Mouse (Mus musculus) megakaryocyte, embryonic 14.5 days (primary cell): ENCODE measurements around the gene Enpep. TPM values are rescaled to one million over a fixed set of nuclear protein-coding genes. Genes with fewer than 3 reads are reported as not detected.

ENCODE experiments used
- H3K27me3 ChIP-seq: replicated peaks from 2 replicates; pipeline ENCODE3; 2012; ENCODE audit warnings: inconsistent platforms
- H3K36me3 ChIP-seq: replicated peaks from 2 replicates; pipeline ENCODE3; 2012; ENCODE audit warnings: low read length, inconsistent platforms, mixed read lengths
- H3K4me1 ChIP-seq: 2 replicates; pipeline ENCODE4 v1.6.1; 2012; ENCODE audit warnings: inconsistent platforms
- H3K4me3 ChIP-seq: replicated peaks from 2 replicates; pipeline ENCODE3; 2012; ENCODE audit warnings: moderate library complexity, mild to moderate bottlenecking, inconsistent platforms
- H3K9me3 ChIP-seq: 2 replicates; pipeline ENCODE4 v1.6.1; 2012; ENCODE audit warnings: inconsistent platforms
- FLI1 ChIP-seq: IDR thresholded peaks from 2 replicates; pipeline ENCODE4 v1.6.1; 2012; ENCODE audit warnings: low read length, inconsistent platforms, mixed read lengths
- GATA1 ChIP-seq: IDR thresholded peaks from 3 replicates; pipeline ENCODE4 v1.6.1; 2012; ENCODE audit warnings: mixed read lengths, low read length, inconsistent platforms, borderline replicate concordance
- polyA plus RNA-seq: library from polyadenylated mRNA; stranded (reverse); fragments of >175 nt; gene quantifications from 2 replicates; pipeline ENCODE4 v1.2.3, GENCODE M21; 2012; ENCODE audit warnings: low replicate concordance; ENCODE audit not compliant: insufficient read depth

Enpep gene
- polyA plus RNA-seq, 1 experiment, result not detected

DNA sequence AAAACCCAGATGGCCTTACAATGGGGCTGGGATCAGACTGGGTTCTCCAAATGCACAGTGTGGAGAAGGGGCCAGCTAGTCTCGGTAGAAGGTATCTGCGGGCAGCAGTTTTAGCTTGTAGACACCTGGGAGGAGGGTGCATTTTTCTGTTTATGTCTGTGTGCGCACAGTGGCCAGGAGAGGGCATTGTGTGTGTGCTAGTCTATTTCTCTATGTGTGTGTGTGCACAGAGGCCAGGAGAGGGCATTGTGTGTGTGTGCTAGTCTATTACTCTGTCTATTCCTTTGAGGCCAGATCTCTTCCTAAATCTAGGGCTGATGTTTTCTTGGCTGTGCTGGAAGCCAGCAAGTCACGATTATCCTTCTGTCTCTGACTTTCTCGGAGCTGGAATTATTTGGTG is 74.0 kb downstream of the Enpep start:
- Histone ChIP-seq H3K9me3 (0 out of 2 replicates have a peak, but pooled peaks cover 6% of the 10 kb centered on the region), H3K27me3 (peaks cover 6% of the 10 kb centered on the region)
- no peak for TF ChIP-seq GATA1
- TF ChIP-seq FLI1, result no peak

DNA sequence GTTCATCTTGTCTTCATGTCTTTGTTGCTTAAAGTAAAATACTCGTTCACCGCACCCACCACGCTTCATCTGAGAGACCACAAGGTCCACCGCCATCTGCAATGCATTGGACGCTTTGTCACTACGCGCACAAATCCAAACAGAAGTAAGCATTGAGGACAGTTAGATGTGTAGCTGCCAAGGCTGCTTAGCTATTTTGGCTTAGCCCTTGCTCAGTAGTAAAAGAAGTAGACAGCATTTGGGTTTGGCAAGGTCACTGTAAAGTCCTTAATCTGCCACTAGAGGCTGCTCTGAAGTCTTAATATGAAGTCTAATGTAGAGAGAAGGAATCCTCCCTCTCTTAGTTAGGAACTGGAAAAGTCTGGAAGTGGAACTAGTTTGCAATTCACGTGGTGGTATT is 75.8 kb downstream of the Enpep start:
- TF ChIP-seq GATA1, result no peak
- H3K36me3 ChIP-seq, result no peaks in the 10 kb centered on the region
- 0 out of 2 replicates have a peak, but pooled peaks cover 6% of the 10 kb centered on the region for H3K9me3 ChIP-seq
- H3K4me3 ChIP-seq, result no peak overlapping the region
- peaks cover 2% of the 10 kb centered on the region; the same call in 1 of the 2 replicates for H3K4me1 ChIP-seq
- H3K27me3 ChIP-seq, result peaks cover 6% of the 10 kb centered on the region

More for the DNA sequence above, 74.0 kb downstream of the Enpep start:
- no peaks in the 10 kb centered on the region for H3K36me3 ChIP-seq
- H3K4me3 ChIP-seq, result no peak overlapping the region
- H3K4me1 ChIP-seq, result peaks cover 2% of the 10 kb centered on the region; the same call in 1 of the 2 replicates

DNA sequence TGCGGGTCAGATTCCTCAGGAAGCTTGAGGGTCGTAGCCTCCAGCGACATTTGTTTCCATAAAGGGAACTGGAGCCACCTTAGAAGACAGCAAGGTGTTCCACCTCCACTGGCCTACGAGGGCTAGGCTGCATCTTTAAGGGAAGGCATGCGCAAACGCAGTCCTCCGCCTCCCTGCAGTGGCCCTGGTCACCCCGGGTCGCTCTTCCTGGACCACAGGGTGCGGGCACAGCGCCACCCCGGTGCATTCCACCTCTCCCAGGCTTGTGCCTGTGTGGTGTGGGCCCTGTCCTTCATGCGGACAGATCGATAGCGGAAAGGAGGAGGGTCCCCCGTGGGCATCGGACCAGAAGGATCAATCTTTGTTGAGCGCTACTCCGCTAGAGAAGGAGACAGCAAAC is 76.2 kb downstream of the Enpep start:
- 0 out of 2 replicates have a peak, but pooled peaks cover 2% of the 10 kb centered on the region for H3K9me3 ChIP-seq
- H3K4me1 ChIP-seq, result peaks cover 2% of the 10 kb centered on the region; the same call in 1 of the 2 replicates
- TF ChIP-seq GATA1 (no peak), FLI1 (no peak)
- peak overlapping the region; percentile 48 for H3K4me3 ChIP-seq
- peaks cover 6% of the 10 kb centered on the region for H3K27me3 ChIP-seq
- no peaks in the 10 kb centered on the region for H3K36me3 ChIP-seq

DNA sequence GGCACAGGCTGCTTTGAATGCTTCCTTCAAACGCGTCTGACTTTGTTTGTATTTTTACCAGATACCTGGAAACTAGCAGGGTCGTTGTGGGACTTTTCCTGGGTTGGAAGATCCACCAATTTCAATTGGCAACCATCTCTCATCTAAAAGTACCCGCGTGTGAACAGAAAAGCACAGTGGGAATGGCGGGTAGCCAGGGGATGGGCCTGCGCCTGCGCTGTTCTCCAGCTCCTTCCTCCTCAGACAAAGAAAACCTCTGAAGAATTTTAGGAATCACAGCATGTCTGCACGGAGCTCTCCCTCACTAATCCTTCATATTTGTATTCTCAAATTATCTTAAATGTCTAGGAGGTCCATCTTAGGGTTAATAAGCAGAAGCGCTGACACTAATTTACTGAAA is 78.3 kb downstream of the Enpep start:
- no peak for TF ChIP-seq GATA1
- H3K36me3 ChIP-seq, result no peaks in the 10 kb centered on the region
- H3K4me3 ChIP-seq, result no peak overlapping the region
- H3K27me3 ChIP-seq, result peaks cover 6% of the 10 kb centered on the region
- H3K9me3 ChIP-seq, result 0 out of 2 replicates have a peak, but pooled peaks cover 2% of the 10 kb centered on the region
- peaks cover 2% of the 10 kb centered on the region; the same call in 1 of the 2 replicates for H3K4me1 ChIP-seq

DNA sequence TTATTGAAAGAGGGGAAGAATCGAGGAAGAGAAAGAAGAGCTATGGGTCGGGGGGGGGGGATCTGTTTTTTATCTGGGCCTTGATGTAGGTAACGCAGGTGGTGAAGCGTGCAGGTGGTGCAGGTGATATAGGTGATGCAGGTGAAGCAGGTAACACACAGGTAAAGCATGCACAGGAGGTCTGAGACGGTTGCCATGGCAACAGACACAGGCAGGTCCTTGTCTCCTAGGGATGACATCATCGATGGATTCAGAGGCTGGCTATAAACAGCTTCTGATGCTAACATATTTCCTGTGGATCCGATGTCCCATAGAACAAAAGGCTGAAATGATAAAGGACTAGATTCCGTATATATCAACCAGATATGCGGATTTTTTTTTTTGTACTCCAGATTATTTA is 81.5 kb downstream of the Enpep start:
- H3K9me3 ChIP-seq, result no peaks in the 10 kb centered on the region
- no peaks in the 10 kb centered on the region for H3K27me3 ChIP-seq
- H3K4me3 ChIP-seq, result no peak overlapping the region
- TF ChIP-seq FLI1, result no peak
- no peak for TF ChIP-seq GATA1
- H3K4me1 ChIP-seq, result no peaks in the 10 kb centered on the region
- no peaks in the 10 kb centered on the region for H3K36me3 ChIP-seq

DNA sequence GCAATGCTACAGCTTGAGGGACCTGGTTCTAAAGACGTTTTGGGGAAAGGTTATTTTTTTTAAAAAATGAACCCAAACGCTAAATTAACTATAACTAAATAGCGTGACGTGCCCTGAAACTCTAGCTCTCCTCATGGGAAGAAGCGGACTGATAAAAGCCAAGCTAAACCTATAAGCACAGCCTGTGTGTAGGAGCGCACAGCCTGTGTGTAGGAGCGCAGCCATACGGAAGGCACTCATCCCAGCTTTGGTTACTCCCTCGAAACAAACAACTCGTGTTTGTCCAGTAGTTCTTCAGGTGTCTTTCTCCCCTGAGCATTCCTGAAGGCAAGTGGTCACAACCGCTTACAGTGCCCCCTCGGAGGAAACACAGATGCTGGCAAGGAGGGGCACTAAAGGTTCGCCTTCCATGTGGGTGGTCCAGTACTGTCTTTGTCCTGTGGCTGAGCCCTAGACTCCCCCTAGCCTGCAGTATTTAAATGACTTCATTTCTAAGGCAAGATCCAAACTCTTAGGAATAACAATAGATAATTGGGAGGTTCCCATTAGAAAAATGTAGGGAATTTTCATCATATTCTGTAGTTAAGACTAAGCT is 93.8 kb downstream of the Enpep start:
- TF ChIP-seq FLI1 (no peak), GATA1 (no peak)
- Histone ChIP-seq H3K4me3 (no peak overlapping the region), H3K4me1 (no peaks in the 10 kb centered on the region), H3K36me3 (no peaks in the 10 kb centered on the region), H3K27me3 (peaks cover under 1% of the 10 kb centered on the region), H3K9me3 (peaks cover 3% of the 10 kb centered on the region; the same call in 1 of the 2 replicates)

DNA sequence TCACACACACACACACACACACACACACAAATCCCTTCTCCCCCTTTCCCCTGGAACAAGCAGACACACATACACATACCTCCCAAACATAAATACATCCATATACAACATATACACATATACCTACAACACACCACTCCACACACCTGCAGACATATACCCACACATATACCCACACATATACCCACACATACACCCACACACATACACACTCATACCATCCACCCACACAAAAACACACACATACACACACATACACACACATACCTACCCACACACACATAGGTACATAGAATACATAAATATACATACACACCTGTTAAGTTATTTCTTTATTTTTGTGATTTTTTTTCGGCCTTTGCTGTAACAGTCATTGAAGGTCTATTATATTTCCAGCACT is 94.5 kb downstream of the Enpep start:
- TF ChIP-seq GATA1 (no peak), FLI1 (no peak)

DNA sequence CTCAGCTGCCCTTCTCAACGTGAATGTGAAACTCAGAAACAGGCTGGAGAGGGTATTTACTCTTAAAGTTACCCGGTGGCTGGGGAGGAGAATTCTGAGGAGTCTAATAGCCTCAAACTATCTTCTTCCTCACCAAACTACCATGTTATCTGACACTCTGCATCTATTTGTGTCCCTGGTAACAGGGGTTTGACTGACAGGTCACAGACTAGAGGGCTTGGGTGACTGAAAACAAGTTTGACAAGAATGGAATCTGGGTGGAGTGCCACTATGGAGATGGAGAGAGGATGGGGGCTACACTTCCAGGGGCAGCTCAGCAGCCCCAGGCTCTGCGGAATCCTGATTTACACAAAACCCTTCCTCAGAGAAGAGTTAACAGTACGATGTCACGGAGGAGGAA is 105.2 kb downstream of the Enpep start:
- Histone ChIP-seq H3K4me1 (peaks cover 15% of the 10 kb centered on the region), H3K27me3 (peaks cover 66% of the 10 kb centered on the region), H3K4me3 (no peak overlapping the region), H3K36me3 (no peaks in the 10 kb centered on the region), H3K9me3 (no peaks in the 10 kb centered on the region; the same call in 1 of the 2 replicates)
- TF ChIP-seq GATA1, result no peak
- no peak for TF ChIP-seq FLI1

More for the DNA sequence above, 94.5 kb downstream of the Enpep start:
- Histone ChIP-seq H3K4me1 (no peaks in the 10 kb centered on the region), H3K36me3 (no peaks in the 10 kb centered on the region), H3K9me3 (peaks cover 3% of the 10 kb centered on the region; the same call in 1 of the 2 replicates), H3K4me3 (no peak overlapping the region), H3K27me3 (peaks cover 3% of the 10 kb centered on the region)

DNA sequence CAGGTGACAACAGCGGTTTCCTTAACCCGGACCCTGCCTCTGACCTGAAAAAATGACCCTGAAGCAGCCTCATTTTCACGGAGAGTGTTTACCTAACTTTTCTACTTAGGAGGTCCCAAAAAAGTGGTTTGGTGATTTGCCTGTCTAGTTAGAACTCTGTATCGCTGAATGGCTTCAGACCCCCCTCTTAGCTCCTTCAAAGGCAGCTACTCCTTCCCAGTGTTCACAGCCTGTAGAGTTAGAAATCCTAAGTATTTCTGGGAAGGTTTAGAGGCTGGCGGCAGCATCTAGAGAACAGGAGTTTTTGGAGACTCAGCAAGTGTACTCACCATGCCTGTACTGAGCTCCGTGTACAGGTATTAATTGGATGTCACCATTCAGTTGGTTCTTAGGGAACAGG is 105.8 kb downstream of the Enpep start:
- no peaks in the 10 kb centered on the region for H3K36me3 ChIP-seq
- no peak overlapping the region for H3K4me3 ChIP-seq
- peaks cover 15% of the 10 kb centered on the region for H3K4me1 ChIP-seq
- H3K27me3 ChIP-seq, result peaks cover 69% of the 10 kb centered on the region
- no peaks in the 10 kb centered on the region; the same call in 1 of the 2 replicates for H3K9me3 ChIP-seq
- TF ChIP-seq GATA1 (no peak), FLI1 (no peak)

DNA sequence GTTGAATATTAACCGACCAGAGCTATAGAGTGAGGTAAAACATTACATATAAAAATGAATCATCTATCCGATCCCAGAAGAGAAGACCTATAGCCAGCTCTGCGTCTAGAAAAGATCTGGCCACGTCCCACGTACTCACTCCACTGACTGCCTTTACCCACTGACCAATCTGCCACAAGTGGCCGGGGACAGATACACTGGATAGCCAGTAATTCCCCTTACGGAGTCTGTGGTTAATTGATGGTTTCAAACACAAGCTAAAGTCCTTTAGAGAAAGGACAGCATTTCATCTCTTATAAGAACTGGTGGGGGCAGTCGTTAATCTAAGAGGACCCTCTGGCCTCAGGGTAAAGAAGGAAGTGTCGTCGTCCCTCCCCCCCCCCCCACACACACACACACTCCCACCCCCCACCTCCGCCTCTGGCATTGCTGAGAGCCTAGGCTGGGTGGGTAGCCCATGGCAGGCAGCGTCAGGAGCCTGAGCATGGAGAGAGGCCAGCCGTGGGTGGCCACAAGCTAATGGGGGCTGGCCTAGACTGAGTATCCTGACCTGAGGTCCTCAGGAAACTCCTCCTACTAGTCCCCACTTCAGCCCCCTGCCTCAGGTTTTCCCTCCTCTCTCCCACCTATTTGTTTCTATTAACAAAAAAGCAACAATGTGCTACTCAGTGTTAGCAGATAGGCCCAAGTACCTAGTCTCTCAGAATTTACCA is 106.8 kb downstream of the Enpep start:
- no peak for TF ChIP-seq FLI1
- TF ChIP-seq GATA1, result no peak

More for the DNA sequence above, 106.8 kb downstream of the Enpep start:
- peaks cover 19% of the 10 kb centered on the region for H3K4me1 ChIP-seq
- H3K36me3 ChIP-seq, result no peaks in the 10 kb centered on the region
- no peaks in the 10 kb centered on the region; the same call in 1 of the 2 replicates for H3K9me3 ChIP-seq
- peaks cover 78% of the 10 kb centered on the region for H3K27me3 ChIP-seq
- H3K4me3 ChIP-seq, result no peak overlapping the region
